Mouse (Mus musculus) embryonic fibroblast, embryonic 13.5 days (primary cell): ENCODE measurements around the gene Rhbg.

Experiments
- CTCF ChIP-seq: IDR thresholded peaks from 2 replicates; pipeline ENCODE4 v1.5.1; 2011; ENCODE audit warnings: mild to moderate bottlenecking, control low read depth, low read length, moderate library complexity, borderline replicate concordance; ENCODE audit not compliant: insufficient read depth
- POLR2A ChIP-seq: IDR thresholded peaks from 2 replicates; pipeline ENCODE4 v1.6.1; 2011; ENCODE audit warnings: low read depth, mild to moderate bottlenecking, control low read depth, low read length, moderate library complexity

- TF ChIP-seq CTCF (no peak), POLR2A (no peak)
Measured at GRCm38 (mm10) chr3:88209306-88209705, 45.2 kb downstream of the Rhbg start.
